Mouse (Mus musculus) limb, embryonic 15.5 days (tissue): ENCODE data around the gene Sgsm3. TPM values are rescaled to one million over a fixed set of nuclear protein-coding genes. Genes with fewer than 3 reads are reported as not detected.

ENCODE experiments used
- ATAC-seq: fragments of 200-750 bp; cut with Nextera tagmentation; 2 replicates; pipeline ENCODE4 v1.8.0; 2017; ENCODE audit warnings: low read depth, moderate TSS enrichment; ENCODE audit not compliant: insufficient number of reproducible peaks, low FRiP score, low TSS enrichment
- H3K27ac ChIP-seq: fragments of 300-500 bp; sonication (generic); 2 replicates; pipeline ENCODE4 v1.5.1; 2015; ENCODE audit warnings: moderate library complexity, mild to moderate bottlenecking, inconsistent platforms
- H3K27me3 ChIP-seq: fragments of 300-500 bp; sonication (generic); 2 replicates; pipeline ENCODE4 v1.6.1; 2015; ENCODE audit warnings: inconsistent platforms
- H3K36me3 ChIP-seq: fragments of 300-500 bp; sonication (generic); 2 replicates; pipeline ENCODE4 v1.6.1; 2015; ENCODE audit warnings: inconsistent platforms
- H3K4me1 ChIP-seq: fragments of 300-500 bp; sonication (generic); 2 replicates; pipeline ENCODE4 v1.6.1; 2015; ENCODE audit warnings: inconsistent platforms
- H3K4me2 ChIP-seq: fragments of 300-500 bp; sonication (generic); 2 replicates; pipeline ENCODE4 v1.6.1; 2015; ENCODE audit warnings: mild to moderate bottlenecking, inconsistent platforms
- H3K4me3 ChIP-seq: fragments of 300-500 bp; sonication (generic); 2 replicates; pipeline ENCODE4 v1.5.1; 2015; ENCODE audit warnings: mild to moderate bottlenecking, inconsistent platforms
- H3K9ac ChIP-seq: fragments of 300-500 bp; sonication (generic); 2 replicates; pipeline ENCODE4 v1.6.1; 2015; ENCODE audit warnings: inconsistent platforms
- H3K9me3 ChIP-seq: fragments of 300-500 bp; sonication (generic); 2 replicates; pipeline ENCODE4 v1.6.1; 2016; ENCODE audit warnings: inconsistent platforms
- WGBS: fragments of 180-500 bp; shearing (Covaris S2); methylation state at CpG from one replicate; pipeline ENCODE4 v1.1.7; 2015; 5-methylcytosine and 5-hydroxymethylcytosine counted together
- polyA plus RNA-seq: library from polyadenylated mRNA; unstranded; fragments of >200 nt; fragmentation: Nextera tagmentation; extraction: Ambion mirVana; gene quantifications from 2 replicates; pipeline ENCODE4 v1.2.1, GENCODE M21; 2015

Sgsm3 gene
- polyA plus RNA-seq, 1 experiment from 2014 or later, result 26.0 TPM

DNA sequence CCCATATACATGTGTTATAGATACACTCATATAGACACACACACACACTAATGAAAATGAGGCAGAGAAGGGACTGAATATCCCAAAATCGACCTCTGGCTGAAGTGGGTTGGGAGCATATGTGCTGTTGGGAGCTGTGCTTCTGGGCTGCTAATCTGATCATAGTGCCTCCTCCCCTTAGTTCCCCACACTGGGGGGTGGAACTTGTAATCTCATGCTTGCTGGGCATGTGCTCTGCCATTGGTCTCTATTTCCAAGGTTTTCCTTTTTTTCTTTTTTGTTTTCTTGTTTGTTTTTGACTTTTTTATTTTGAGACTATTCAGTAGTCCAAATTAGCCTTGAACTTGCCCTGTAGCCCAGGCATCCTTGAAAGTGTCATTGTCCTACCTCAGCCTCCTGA is 10.8 kb downstream of the Sgsm3 start:
- Histone ChIP-seq H3K4me1 (peaks cover 3% of the 10 kb centered on the region; the same call in 1 of the 2 replicates), H3K4me3 (no peak overlapping the region), H3K9ac (no peak overlapping the region), H3K36me3 (no peaks in the 10 kb centered on the region), H3K27ac (no peak overlapping the region), H3K27me3 (no peaks in the 10 kb centered on the region), H3K4me2 (no peak overlapping the region), H3K9me3 (no peaks in the 10 kb centered on the region)
- WGBS, result 33% methylated on average over 1 of the region's 1 CpGs
- ATAC-seq, result no peak

DNA sequence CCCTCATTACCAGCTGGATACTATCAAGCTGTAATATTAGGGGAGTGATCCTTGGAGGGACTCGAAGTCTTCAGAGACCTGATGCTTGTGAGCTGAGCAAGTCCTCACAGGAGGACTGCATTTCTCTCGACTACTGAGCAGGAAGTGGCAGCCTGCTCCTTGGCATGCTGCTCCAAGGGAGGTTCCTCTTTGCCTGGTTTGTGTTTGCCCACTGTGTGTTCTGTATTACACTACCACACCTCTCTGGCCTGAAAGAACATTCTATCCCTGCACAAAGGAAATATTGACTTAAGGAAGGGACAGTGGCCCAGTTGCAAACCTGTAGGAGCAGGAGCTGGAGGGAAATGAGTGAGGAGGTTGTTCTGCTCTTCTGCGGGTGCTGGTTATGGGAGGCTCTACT is 12.1 kb downstream of the Sgsm3 start:
- Histone ChIP-seq H3K4me2 (no peak overlapping the region), H3K9ac (no peak overlapping the region), H3K9me3 (no peaks in the 10 kb centered on the region), H3K27me3 (no peaks in the 10 kb centered on the region), H3K27ac (no peak overlapping the region), H3K36me3 (no peaks in the 10 kb centered on the region), H3K4me3 (no peak overlapping the region), H3K4me1 (peaks cover 3% of the 10 kb centered on the region; the same call in 1 of the 2 replicates)
- no peak for ATAC-seq
- WGBS, result 55% methylated on average over 3 of the region's 3 CpGs

DNA sequence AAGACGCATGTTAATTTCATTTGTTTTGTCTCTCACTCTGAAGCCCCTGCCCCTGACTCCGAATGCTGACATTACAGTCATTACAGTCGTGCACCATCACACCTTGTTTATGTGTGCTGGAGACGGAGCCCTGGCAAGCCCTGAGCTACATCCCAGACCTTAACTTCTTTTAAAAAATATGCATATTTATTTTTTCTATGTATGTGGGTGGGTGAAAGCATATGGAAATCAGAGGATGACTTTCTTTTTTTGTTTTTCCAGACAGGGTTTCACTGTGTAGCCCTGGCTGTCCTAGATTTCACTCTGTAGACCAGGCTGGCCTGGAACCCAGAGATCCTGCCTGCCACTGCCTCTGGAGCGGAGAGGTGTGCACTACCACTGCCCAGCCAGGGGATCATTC is 17.4 kb downstream of the Sgsm3 start:
- Histone ChIP-seq H3K9me3 (no peaks in the 10 kb centered on the region), H3K27ac (no peak overlapping the region), H3K9ac (no peak overlapping the region), H3K4me1 (no peaks in the 10 kb centered on the region), H3K4me3 (no peak overlapping the region), H3K4me2 (no peak overlapping the region), H3K36me3 (no peaks in the 10 kb centered on the region), H3K27me3 (no peaks in the 10 kb centered on the region)
- no peak for ATAC-seq
- 79% methylated on average over 5 of the region's 5 CpGs for WGBS

DNA sequence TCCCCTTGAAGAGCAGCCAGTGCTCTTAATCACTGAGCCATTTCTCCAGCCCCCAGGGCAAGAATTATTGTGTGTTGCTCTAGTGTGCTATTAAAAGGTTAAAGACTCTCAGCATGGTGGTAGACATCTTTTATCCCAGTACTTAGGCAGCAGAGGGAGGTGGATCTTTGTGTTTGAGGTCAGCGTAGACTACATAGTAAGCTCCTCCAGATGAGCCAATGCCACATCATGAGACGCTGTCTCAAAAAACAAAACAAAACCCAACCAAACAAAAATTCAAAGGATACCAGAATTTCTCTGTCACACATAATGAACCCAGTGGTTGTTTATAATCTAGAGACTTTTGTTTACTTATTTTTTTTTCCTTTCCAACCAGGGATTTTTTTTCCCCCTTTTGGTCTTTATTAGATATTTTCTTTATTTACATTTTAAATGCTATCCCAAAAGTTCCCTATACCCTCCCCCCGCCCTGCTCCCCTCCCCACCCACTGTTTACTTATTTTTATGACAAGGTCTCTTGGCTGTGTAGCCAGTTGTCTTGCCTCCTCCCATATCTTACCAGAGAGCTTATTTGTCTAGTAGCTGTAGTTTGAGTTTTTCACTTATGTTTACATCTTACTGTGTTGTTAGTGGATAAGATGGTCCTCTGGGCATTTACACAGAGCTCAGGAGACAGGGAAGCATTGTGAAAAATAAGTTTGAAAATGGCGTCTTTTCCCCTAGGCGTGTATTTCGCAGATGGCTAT is 18.7 kb downstream of the Sgsm3 start:
- WGBS, result 75% methylated on average over 6 of the region's 6 CpGs
- H3K36me3 ChIP-seq, result no peaks in the 10 kb centered on the region
- H3K9ac ChIP-seq, result no peak overlapping the region
- no peaks in the 10 kb centered on the region for H3K4me1 ChIP-seq
- no peaks in the 10 kb centered on the region for H3K9me3 ChIP-seq
- no peak overlapping the region for H3K27ac ChIP-seq
- H3K4me3 ChIP-seq, result no peak overlapping the region
- ATAC-seq, result no peak
- no peaks in the 10 kb centered on the region for H3K27me3 ChIP-seq
- no peak overlapping the region for H3K4me2 ChIP-seq

DNA sequence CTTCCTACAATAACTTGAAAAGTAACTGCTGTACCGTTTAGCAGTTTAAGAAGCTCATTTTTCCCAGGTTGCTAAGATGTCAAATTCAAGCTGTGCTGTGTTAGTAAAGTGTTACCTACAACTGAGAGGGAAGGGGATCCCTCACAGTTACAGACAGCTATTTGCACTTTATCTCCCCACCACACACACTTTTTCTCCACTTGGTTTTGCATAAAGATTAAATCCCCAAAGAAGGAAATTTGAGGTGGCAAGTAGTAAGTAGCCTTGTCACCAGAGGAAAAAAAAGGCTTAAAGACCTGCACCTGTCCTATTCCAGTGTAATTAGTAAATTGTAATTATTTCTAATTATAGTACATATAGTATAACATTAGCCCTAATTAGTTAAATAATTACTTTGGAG is 19.5 kb downstream of the Sgsm3 start:
- Histone ChIP-seq H3K36me3 (no peaks in the 10 kb centered on the region), H3K4me3 (no peak overlapping the region), H3K27ac (no peak overlapping the region), H3K9me3 (no peaks in the 10 kb centered on the region), H3K4me2 (no peak overlapping the region), H3K4me1 (no peaks in the 10 kb centered on the region), H3K9ac (no peak overlapping the region), H3K27me3 (no peaks in the 10 kb centered on the region)
- no peak for ATAC-seq
- 37% methylated on average over 1 of the region's 1 CpGs for WGBS

DNA sequence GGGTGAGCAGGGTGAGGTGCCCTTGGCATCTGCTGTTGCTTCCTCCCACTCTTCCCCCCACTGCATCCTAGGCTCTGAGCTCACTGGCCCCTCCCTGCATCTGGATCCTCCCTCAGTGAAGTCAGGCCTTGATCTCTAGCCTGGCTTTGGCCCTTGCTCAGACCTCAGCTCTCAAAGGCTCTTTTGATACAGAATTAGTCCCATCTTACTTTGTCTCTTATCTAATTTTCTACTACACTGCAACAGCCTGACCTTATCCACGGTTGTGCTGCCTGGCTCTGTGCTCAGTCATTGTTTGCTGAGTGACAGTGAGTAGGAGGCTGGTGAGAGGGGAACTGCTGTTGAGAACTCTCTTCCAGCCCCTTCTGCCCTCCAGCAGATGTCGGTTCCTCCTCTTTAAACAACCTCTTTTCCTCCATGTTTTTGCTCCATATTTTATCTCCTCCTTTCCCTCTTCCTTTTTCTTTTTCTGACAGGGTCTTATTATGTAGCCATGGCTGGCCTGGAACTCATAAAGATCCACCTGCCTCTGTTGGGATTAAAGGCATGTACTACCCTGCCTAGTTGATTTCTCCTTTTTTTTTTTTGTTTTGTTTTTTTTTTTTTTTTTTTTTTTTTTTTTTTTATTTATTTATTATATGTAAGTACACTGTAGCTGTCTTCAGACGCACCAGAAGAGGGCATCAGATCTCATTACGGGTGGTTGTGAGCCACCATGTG is 23.0 kb downstream of the Sgsm3 start:
- H3K4me1 ChIP-seq, result no peaks in the 10 kb centered on the region
- ATAC-seq, result no peak
- H3K36me3 ChIP-seq, result no peaks in the 10 kb centered on the region; the same call in none of the 2 replicates
- 69% methylated on average over 4 of the region's 4 CpGs for WGBS
- H3K9me3 ChIP-seq, result no peaks in the 10 kb centered on the region
- H3K4me3 ChIP-seq, result no peak overlapping the region
- no peak overlapping the region for H3K4me2 ChIP-seq
- no peak overlapping the region for H3K27ac ChIP-seq
- no peaks in the 10 kb centered on the region for H3K27me3 ChIP-seq
- H3K9ac ChIP-seq, result no peak overlapping the region

DNA sequence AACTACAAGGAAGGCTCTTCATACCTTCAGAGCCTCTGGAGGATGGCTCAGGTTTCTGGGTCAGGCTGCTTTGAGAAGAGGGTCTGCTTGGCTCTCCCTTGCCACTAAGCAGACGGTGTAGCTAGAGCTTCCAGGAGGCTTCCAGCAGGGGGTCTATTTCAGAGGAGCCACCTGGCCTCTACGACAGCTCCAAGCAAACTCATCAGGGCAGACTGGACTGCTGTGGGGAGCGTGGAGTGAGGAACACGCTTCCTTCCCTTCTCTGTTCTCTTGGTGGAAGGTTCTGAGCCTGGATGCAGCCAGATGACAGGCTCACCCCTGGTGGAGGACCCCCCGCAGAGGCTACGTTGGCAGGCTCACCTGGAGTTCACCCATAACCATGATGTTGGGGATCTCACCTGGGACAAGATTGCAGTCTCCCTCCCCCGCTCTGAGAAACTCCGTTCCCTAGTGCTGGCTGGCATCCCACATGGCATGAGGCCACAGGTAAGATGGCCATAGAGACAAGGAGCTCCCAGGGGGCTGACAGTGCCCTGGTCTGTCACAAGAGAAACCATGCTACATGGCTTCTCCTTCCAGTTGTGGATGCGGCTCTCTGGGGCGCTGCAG is 28.7 kb downstream of the Sgsm3 start:
- peaks cover 3% of the 10 kb centered on the region; the same call in 1 of the 2 replicates for H3K4me1 ChIP-seq
- H3K9ac ChIP-seq, result no peak overlapping the region
- no peaks in the 10 kb centered on the region for H3K9me3 ChIP-seq
- WGBS, result 77% methylated on average over 10 of the region's 10 CpGs
- H3K36me3 ChIP-seq, result peaks cover 39% of the 10 kb centered on the region
- no peak overlapping the region for H3K4me3 ChIP-seq
- H3K27me3 ChIP-seq, result no peaks in the 10 kb centered on the region
- no peak overlapping the region for H3K4me2 ChIP-seq
- no peak for ATAC-seq
- H3K27ac ChIP-seq, result no peak overlapping the region

DNA sequence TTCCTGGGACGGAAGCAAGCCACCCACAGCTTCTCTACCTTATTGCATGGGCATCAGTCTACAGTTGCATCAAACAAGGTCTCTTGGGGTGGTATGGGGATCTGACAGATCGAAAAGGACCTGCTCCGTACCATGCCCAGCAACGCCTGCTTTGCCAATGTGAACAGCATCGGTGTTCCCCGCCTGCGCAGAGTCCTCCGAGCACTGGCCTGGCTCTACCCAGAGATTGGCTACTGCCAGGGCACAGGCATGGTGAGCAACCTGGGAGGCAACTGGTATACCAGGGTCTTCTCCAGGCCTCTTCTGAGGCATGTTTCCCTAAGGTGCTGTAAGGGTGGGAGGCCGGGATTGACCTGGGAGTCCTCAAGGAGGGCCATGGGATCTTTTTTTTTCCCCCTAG is 29.8 kb downstream of the Sgsm3 start:
- H3K9ac ChIP-seq, result no peak overlapping the region
- H3K27me3 ChIP-seq, result no peaks in the 10 kb centered on the region
- no peak for ATAC-seq
- WGBS, result 91% methylated on average over 9 of the region's 9 CpGs
- peaks cover 3% of the 10 kb centered on the region; the same call in 1 of the 2 replicates for H3K4me1 ChIP-seq
- no peaks in the 10 kb centered on the region for H3K9me3 ChIP-seq
- H3K4me3 ChIP-seq, result no peak overlapping the region
- no peak overlapping the region for H3K27ac ChIP-seq
- no peak overlapping the region for H3K4me2 ChIP-seq
- peaks cover 50% of the 10 kb centered on the region for H3K36me3 ChIP-seq

DNA sequence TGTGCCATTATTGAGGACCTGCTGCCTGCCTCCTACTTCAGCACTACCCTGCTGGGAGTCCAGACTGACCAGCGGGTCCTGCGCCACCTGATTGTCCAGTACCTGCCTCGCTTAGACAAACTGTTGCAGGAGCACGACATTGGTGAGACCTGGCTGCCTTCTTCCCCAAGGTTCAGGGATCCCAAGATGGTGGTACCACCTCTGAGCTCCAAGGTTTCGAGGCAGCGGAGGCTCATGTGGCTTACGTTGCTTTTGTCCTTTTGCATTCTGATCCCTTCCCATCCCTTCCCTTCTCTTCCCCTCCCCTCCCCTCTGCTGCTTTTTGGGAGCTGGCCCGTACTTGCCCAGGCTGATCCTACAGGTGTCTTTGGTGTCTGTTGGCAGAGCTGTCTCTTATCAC is 30.3 kb downstream of the Sgsm3 start:
- Histone ChIP-seq H3K9me3 (no peaks in the 10 kb centered on the region), H3K9ac (no peak overlapping the region), H3K36me3 (peaks cover 55% of the 10 kb centered on the region), H3K4me2 (no peak overlapping the region), H3K27ac (no peak overlapping the region), H3K27me3 (no peaks in the 10 kb centered on the region), H3K4me3 (no peak overlapping the region), H3K4me1 (peaks cover 3% of the 10 kb centered on the region; the same call in 1 of the 2 replicates)
- ATAC-seq, result no peak
- WGBS, result 82% methylated on average over 8 of the region's 8 CpGs

DNA sequence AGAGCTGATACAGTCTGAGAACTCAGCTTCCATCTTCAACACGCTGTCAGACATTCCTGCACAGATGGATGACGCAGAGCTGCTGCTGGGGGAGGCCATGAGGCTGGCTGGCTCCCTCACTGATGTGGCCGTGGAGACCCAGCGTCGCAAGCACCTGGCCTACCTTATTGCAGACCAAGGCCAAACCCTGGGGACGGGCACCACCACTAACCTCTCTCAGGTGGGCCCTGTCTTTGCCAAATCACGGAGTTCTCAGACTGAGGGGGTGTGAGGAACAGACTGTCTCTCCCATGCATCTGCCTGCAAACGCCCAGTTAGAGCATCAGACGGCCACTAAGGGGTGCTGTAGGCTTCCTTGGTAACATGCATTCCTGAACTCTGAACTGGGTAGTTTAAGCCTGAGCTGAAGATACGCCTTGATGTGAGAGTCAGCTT is 31.1 kb downstream of the Sgsm3 start:
- ATAC-seq, result no peak
- WGBS, result 59% methylated on average over 10 of the region's 10 CpGs
- H3K36me3 ChIP-seq, result peaks cover 63% of the 10 kb centered on the region

DNA sequence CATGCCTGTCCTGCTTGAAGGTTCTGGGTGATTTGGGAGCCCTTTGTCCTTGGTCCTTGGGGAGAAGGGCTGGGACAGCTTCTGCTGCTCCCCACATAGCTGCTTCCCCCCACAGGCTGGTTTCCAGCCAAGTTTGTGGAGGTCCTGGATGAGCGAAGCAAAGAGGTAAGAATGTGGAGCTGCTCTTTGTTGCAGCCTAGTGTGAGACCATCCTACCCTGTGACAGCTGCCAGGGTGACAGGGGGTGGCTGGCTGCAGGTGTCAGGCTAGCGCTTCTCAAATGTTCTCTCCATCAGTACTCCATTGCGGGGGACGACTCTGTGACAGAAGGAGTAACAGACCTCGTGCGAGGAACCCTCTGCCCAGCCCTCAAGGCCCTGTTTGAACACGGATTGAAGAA is 32.5 kb downstream of the Sgsm3 start:
- Histone ChIP-seq H3K36me3 (peaks cover 75% of the 10 kb centered on the region), H3K9ac (no peak overlapping the region), H3K27me3 (no peaks in the 10 kb centered on the region), H3K4me1 (peaks cover 3% of the 10 kb centered on the region; the same call in 1 of the 2 replicates), H3K9me3 (no peaks in the 10 kb centered on the region), H3K4me3 (no peak overlapping the region), H3K4me2 (no peak overlapping the region), H3K27ac (no peak overlapping the region)
- ATAC-seq, result no peak
- 71% methylated on average over 7 of the region's 7 CpGs for WGBS

More for the DNA sequence above, 31.1 kb downstream of the Sgsm3 start:
- H3K27ac ChIP-seq, result no peak overlapping the region
- no peaks in the 10 kb centered on the region for H3K27me3 ChIP-seq
- no peak overlapping the region for H3K4me2 ChIP-seq
- H3K4me3 ChIP-seq, result no peak overlapping the region
- H3K9me3 ChIP-seq, result no peaks in the 10 kb centered on the region
- peaks cover 3% of the 10 kb centered on the region; the same call in 1 of the 2 replicates for H3K4me1 ChIP-seq
- no peak overlapping the region for H3K9ac ChIP-seq

DNA sequence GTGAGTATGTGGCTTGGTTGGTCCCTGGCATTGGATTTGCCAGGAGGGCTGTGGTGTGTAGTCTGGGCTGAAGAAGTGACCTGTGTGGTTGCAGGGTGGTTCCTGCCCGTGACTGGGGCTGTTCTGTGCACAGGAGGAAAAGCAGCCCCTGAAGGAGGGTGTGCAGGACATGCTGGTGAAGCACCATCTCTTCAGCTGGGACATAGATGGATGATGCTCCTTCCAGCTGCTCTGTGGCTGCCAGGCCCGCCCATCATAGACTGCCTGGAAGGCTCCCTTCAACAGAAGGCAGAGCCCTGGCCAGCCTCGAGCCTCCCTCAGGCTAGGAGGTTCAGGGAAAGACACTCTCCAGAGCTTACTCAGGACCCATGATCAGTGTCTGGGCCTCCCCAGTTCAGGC is 34.0 kb downstream of the Sgsm3 start:
- H3K27ac ChIP-seq, result no peak overlapping the region
- peaks cover 86% of the 10 kb centered on the region for H3K36me3 ChIP-seq
- ATAC-seq, result no peak
- H3K4me1 ChIP-seq, result no peaks in the 10 kb centered on the region
- H3K27me3 ChIP-seq, result no peaks in the 10 kb centered on the region
- H3K9ac ChIP-seq, result no peak overlapping the region
- no peak overlapping the region for H3K4me3 ChIP-seq
- WGBS, result 54% methylated on average over 3 of the region's 3 CpGs
- H3K9me3 ChIP-seq, result no peaks in the 10 kb centered on the region
- no peak overlapping the region for H3K4me2 ChIP-seq
